Mouse (Mus musculus) embryo, embryonic 11.5 days (tissue): ENCODE results near the gene Scpep1.

Source experiments
- DNase-seq: peaks from one replicate; pipeline ENCODE4 v3.0.0-alpha.2; 2012; ENCODE audit warnings: low read depth, low spot score

The Scpep1 gene

DNA sequence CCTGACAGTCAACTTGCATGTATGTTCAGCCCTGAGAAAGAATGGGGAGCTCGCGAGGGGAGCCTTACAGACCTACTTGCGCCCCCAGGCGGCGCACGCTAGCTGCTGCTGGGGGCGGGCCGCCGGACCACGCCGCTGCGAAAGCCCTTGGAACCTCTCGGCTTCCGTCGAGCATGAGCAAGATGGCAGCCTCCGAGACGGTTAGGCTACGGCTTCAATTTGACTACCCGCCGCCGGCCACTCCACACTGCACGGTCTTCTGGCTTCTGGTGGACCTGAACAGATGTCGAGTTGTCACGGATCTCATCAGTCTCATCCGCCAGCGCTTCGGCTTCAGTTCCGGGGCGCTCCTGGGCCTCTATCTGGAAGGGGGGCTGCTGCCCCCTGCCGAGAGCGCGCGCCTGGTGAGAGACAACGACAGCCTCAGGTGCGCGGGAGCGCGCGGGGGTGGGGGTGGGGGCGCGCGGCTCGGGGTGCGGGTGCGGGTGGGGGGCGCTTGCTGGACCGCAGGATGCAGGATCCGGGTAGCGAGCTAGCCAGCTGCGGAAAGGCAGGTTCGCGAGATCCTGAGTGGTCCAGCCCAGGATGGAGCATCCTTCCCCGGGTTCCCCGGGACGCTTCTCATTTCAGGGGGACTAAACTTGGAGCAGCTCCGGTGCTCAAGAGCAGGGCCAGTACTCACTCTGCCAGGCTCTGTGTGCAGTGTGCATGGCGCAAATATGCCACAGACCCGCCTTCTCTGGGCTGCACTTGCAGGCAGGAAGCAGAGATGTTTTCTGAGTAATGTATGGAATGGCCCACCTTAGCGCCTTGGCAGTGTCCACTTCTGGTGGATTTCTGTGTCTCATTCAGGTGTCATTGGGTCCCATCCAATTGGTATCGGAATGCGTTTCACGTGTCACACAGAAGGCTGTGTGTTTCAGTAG is 18.8 kb upstream of the Scpep1 start:
- peak; percentile 82 for DNase-seq

DNA sequence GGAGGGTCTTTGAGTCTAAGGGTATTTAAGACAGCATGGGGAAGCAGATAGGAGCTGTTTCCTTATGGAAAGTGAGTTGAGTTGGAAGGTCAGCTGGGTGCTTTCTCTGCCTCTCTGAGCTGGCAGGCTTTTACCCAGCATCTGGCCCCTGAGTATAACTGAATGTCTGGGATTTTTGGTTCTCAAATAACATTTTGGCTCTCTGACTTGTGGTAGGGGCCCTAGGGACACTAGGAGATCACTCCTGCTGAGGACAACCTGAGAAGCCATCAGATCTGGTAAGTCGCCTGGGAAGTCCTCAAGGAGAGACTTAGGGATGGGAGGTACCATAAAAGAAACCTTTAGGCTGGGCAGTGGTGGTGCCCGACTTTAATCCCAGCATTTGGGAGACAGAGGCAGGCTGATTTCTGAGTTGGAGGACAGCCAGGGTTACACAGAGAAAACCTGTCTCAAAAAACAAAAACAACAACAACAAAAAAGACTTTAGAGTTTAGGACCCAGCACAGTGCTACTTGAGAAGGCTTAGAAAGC is 15.0 kb upstream of the Scpep1 start, which contains the start of gene Coil:
Gene Coil (plus strand): TSS at position 51 of the 531 bp plus-strand sequence.
- DNase-seq, result no peak

DNA sequence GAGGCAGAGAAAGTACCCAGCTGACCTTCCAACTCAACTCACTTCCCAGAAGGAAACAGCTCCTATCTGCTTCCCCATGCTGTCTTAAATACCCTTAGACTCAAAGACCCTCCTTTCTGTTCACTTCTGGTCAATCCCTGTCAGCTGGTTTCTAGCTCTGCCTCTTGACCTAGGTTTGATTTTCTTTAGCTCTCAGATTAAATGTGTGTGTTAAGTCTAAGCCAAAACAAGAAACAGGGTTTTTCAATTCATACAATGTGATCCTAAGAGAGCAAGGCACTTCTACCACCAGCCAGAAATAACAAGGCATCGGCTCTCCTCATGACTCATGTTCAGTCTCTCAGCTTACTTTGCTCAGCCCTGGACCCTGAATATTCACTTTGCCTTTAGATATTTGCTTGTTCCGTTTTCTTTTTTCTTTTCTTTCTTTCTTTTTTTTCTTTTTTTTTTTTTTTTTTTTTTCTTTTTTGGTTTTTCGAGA is 11.7 kb upstream of the Scpep1 start, which contains the start of gene Elobl:
Gene Elobl (minus strand): TSS at position 51 of the 481 bp plus-strand sequence.
- DNase-seq, result no peak

DNA sequence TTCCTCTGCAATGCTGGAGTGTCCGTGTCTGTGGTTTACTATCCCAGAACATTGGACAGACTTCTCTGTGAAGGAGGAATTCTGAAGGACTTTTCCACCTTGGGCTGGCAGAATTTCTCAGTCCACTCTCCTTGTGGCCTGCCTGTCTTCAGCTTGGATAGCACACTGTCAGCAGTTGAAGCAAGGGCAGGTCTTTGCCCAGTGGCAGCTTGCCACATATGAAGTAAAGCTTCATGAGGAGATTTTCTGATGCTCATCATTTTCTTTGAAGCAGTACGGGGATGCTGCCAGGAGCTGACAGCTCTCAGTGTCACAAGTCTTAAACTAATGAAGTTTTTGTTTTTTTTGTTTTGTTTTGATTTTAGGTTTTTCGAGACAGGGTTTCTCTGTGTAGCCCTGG is 3.6 kb upstream of the Scpep1 start:
- no peak for DNase-seq

DNA sequence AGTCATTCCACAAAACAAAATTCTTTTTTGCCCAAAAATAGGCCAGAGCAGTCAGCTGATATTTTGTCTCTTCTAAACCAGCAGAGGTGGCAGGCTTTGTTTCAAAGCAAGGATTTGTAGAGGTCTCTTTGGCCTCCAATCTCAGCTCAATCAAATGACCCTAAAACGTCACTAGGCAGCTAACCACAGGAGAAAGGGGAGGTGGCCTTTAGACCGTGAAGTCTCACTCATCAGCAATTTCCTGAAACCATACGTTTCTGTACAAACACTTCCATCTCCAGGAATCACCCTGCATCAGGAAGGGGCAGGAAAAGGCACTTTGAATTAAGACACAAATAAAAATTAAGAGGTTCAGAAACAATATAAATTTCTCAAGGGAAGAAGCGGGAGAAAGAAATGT is 462 bp downstream of the Scpep1 start:
- peak; percentile 30 for DNase-seq

DNA sequence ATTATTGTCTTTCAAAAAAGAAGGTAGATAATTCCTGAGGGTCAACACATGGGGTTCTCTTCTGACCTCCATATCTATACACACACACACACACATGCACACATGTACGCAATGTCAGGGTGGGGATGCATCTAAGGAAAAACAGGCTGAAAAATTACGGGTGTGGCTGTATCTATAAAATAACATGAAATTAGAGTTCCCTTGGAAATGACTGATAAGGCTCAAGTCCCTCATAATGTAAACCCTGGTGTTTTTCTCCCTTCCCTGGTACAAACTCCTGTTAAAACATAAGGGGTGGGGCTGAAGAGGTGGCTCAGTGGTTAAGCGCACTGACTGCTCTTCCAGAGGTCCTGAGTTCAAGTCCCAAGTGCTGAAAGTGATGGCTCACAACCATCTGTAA is 1.7 kb downstream of the Scpep1 start:
- DNase-seq, result no peak

DNA sequence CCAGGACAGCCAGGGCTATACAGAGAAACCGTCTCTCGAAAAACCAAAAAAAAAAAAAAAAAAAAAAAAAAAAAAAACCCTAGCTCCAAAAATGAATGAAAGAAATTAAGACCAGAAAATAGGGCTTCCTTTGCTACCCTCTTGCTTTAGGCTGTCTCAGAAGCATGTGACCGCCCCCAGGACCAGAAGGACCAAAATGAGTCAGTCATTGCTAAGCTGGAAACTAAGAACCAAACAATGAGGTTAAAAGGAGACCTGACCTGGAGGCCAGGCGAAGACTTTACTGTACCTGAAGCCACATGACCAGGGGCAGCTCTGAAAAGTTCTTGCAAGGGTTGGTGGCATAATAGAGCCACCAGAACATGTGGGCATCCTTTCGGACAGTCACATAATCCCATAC is 3.1 kb downstream of the Scpep1 start:
- no peak for DNase-seq

DNA sequence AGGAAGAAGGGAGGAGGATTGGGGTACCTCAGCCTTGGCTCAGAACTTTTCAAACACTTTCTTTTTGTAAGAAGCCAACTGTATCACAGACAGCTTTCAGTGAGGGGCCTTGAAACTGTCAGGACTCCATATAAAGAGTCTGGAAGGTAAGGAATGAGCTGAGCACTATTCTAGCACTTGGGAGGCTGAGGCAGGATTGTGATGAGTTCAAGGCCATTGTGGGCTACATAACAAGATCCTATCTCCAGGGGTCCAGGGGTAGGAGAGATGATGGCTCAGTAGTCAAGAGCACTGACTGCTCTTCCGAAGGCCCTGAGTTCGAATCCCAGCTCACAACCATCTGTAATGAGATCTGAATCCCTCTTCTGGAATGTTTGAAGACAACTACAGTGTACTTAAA is 3.7 kb downstream of the Scpep1 start:
- DNase-seq, result no peak

DNA sequence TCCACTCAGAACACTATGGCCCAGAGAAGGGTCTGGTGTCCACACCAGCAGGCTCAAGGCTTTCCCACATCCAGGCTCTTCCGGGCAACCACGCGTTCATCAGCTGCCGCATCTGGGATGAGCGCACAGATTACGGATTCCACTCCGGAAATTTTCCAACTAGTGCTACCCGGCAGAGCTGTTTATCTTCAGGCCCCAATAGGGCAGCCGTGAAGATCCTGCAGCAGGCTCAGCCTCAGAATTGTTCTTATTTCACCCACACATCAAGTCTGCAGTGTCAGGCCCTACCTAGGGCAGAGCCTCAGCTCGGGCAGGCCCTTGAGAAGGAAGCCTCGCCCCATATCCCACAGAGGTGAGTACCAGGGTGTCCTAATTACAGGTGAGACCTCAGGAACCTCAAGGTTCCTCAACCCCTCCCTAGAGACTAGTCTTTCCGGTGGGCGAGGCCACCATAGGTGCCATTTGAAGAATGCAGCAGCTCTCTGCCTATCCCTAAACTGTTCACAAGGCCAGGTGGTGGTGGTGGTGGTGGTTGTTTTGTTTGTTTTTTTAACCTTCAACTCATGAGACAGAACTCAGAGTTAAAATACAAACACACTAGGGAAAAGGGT is 4.5 kb downstream of the Scpep1 start:
- DNase-seq, result no peak

DNA sequence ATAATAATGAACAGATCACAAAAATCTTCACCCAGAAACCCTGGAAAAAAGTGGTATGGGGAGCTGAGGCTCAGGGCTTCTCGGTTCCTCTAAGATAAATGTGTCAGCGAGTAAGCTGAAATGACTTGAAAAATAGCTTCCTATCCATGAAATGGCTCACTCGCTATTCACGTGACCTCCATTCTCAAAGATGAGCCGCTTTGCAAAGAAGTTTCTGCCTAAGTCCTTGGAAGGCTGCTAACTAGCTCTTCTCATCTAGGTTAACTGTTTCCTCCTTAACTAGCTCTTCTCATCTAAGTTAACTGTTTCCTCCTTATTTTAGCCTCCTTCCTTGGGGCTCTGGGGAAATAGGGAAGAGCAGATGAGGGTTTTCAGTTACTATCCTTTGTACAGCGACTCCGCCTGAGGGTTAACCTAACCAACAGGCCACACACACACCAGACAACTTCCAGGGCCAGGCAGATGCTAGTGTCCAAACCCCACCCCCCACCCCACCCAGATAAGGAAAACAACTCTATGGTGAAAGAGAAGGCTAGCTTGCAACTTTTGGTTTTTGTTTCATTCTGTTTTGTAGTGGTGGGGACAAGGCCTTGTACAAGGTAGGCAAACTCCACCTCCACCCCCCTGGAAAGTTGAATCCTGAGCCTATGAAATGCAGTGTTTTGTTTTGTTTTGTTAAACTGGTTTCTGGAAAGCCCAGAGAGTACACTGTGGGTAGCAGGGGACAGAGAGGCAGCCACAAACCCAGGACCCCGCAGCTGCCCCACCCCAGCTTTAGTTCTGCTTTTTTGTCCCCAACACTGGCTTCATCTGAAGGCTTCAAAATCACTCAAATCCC is 5.2 kb downstream of the Scpep1 start:
- DNase-seq, result no peak

DNA sequence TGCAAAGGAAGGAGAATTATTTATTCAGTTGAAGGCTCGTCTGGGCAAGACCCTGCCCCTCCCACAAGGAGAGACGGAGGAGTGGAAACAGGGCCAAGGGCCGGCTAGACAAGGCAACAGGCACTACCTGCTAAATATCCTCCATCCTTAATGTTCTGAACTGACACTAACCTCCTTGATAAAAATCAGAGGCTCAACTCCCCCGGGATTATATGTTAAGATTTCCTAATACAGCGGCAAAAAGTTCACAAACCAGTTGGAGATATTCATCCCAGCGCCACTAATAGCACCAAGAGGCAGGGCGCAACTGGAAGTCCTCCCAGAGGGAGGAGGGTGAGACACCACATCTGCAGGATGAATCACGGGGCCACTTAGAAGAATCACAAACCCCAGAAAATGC is 6.4 kb downstream of the Scpep1 start:
- DNase-seq, result no peak

DNA sequence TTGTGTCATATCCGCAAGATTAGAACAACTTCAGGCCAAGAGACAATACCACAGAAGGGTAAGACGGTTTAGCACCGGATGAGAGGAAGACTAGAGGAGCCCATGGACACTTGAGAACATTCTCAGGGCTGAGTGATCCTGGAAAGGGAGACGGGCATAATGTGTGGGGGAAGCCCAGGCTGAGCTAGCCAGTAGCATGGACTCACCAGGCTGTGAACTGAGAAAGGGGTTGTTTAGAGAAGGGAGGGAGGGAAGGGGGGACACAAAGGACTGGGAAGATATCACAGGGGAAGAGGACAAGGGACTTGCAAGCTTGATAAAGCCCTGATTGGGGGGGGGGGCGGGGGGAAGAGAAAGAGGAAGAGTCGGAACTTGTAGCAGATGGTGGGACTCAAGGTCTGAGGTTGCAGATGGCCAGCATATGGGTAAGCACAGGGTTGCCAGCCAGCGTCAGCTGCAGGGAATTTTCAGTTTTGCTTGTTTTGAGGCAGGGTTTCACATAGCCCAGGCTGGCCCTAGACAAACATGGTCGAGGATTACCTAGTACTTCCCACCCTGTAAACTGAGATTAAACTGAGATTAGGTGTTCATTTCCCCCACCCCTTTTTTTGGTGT is 9.2 kb downstream of the Scpep1 start:
- DNase-seq, result no peak

DNA sequence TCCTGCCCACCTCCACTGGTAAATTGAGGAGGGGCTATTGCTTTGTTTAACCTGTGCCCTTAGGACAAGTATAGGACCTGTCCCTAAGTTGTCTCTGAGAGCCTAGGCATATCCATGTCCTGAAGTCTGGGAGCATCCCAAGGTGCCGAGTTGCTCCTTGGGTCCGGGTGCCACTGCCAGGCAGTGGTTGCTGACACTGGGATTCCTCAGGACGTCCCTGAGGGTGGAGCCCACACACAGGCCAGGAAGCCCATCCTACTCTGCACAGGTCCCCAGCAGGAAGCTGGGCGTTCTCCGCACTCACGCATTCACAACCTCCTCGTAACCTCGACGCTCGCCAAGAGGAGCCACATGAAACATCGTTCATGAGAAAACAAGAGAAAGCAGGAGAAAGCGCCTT is 13.8 kb downstream of the Scpep1 start:
- DNase-seq, result no peak

DNA sequence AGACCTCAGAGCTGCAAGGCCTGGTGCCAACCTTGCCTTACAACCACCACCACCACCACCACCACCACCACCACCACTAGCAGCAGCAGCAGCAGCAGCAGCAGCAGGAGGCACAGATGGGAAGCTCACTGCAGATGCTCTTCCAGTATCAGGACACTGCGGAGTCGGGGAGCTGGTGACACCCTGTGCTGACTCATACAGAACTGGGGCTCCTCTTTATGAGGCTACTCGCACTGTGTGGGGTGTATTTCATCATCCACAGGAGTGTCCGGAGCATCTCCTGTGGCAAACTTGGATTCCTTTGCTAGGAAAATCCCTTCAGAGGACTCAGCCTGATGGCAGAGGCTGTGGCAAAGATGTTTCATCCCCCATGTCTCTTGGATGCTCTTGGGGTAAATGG is 15.6 kb downstream of the Scpep1 start:
- DNase-seq, result no peak

DNA sequence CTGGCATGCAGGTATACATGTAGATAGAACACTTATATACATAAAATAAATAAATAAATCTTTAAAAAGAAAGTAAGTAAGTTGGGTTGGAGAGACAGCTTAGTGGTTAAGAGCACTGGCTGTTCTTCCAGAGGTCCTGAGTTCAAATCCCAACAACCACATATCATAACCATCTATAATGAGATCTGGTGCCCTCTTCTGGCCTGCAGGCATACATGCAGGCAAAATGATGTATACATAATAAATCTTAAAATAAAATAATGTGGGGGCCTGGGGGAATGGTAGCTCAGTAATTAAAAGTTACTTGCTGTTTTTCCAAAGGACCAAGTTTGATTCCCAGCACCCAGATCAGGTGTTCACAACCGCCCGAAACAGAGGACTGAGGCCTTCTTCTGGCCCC is 16.5 kb downstream of the Scpep1 start:
- DNase-seq, result no peak

DNA sequence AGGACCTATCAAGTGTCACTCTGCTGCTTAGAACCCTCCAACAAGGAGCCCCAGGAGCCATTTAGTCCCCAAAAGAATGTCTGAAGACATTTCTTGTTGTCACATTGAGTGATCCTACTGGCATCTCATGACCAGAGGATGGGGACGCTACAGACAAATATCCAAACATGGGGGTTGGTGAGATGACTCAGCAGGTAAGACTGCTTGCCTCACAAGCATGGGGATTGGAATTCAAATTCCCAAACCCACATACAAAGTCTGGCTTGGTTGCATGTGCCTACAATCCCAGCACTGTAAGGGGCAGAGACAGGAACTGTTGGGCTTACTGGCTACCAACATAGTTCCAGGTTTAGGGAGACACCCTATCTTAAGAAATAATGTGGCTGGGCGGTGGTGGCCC is 17.4 kb downstream of the Scpep1 start:
- DNase-seq, result no peak

DNA sequence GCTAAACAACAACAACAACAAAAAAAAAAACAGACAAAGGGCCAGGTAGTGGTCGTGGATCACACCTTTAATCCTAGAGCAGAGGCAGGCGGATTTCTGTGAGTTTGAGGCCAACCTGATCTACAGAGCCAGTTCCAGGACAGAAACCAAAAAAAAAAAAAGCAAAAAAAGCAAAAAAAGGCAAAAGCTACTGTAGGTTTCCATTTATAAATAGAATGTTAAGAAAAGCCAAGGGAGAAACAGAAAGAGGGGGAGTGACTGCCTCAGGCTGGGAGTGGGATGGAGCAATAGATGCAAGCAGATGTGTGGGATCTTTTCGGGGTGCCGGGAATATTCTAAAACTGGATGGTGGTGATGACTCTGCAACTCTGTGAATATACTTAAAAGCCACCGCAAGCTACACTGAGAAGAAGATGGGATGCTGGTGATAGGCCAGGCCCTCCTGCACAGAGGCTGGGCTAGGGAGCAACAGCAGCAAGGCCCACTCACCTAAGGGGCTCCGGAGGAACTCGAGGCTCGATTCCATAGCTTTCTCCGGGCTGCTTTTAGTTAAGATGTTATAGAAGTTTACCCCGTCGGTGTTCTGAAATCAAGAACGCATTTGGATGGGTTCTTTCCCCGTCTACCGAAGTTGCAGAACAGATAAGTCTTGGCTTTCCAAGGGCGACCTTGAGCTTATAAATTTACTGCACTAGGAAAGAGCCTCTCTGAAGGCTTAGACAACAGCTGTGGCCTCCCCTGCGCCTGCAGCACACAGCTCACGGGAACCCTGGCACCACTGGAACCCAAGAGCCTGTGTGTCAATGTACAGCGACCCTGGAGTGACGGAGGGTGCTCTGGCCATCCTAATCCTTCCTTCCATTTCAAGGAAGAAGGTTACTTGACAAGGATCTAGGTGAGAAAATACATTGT is 20.9 kb downstream of the Scpep1 start:
- no peak for DNase-seq

DNA sequence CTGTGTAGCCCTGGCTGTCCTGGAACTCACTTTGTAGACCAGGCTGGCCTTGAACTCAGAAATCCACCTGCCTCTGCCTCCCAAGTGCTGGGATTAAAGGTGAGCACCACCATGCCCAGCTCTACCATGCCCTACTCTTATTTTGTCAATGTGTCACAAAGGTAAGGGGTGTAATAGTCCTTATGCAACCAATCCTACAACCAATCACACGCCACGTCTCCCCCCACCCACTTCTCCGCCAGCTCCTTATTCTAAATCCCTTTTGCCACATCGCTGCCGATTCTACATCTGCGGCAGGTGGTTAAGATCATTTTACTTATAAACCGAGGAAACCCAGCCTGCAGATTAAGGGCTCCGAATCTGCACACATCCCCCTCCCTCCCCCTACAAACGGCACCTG is 22.2 kb downstream of the Scpep1 start:
- no peak for DNase-seq

DNA sequence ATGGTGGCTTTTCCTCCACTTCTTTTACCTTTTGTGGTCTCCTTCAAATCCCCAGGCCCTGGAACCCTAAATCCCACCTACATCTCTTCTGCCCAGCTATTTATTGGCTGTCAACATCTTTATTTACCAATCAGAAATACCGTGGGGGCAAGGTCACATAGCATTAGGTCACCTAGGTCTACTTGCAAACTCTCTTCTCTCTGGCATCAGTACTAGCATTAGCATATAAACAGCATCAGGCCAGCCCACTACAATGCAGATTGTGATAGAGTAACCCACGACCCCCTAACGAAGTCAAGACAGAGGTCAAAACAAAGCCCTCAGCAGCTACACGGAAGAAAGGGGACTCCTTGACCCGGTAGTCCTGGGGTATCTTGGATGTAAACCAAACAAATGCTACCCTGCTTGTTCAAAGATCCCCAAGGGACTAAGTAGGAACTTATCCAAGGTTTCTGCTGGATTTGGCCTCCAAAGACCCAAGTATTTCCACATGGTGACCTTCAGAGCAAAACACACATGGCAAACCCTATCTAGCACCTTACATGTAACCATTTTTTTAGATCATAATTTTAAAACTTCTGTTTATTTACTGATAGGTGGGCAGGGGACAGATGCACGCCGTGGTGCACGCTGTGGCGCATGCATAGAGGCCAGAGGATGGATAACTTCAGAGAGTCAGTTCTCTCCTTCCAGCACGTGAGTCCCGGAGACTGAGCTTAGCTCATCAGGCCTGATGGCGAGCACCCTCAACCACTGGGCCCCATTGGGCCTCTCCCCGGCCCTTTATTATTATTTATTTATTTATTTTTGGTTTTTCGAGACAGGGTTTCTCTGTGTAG is 23.4 kb downstream of the Scpep1 start:
- DNase-seq, result no peak
